Mouse (Mus musculus): ENCODE measurements around the gene Nin.

The Nin gene

GRCm38 (mm10) chr12:70025431-70025830 is 88.1 kb downstream of the Nin start:
- no peak for TF ChIP-seq GATA4 (IDR thresholded peaks at IDR 0.05; ENCODE audit: insufficient replicate concordance, low read length)

- TF ChIP-seq GATA4 (IDR thresholded peaks at IDR 0.05; ENCODE audit: insufficient replicate concordance, low read length), result no peak; the same call in 1 of the 2 replicates
Observed at GRCm38 (mm10) chr12:70023580-70023979, 89.9 kb downstream of the Nin start.

- no peak for TF ChIP-seq GATA4 (IDR thresholded peaks at IDR 0.05; ENCODE audit: insufficient replicate concordance, low read length)
Observed at GRCm38 (mm10) chr12:70018153-70018552, 95.4 kb downstream of the Nin start.

DNA sequence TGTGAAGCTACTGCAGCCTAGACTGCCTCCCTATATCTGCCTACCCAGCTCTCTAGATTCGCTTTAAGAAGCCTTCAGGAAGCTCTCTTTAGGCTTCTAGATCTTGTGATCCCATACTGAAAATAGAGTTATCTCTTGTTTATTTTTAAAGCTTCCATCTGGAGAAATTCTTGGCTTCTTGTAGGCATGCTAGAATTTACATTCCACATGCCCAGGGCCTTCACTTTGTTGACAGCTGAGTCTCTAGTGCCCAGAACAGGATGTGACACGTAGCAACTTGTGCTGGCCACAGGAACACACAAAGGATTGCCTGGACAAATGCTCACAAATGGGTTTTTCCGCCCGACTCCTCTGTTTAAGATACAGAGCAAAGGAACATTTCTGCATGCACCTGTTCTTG is 97.6 kb downstream of the Nin start:
- TF ChIP-seq GATA4 (IDR thresholded peaks at IDR 0.05; ENCODE audit: insufficient replicate concordance, low read length), result no peak

DNA sequence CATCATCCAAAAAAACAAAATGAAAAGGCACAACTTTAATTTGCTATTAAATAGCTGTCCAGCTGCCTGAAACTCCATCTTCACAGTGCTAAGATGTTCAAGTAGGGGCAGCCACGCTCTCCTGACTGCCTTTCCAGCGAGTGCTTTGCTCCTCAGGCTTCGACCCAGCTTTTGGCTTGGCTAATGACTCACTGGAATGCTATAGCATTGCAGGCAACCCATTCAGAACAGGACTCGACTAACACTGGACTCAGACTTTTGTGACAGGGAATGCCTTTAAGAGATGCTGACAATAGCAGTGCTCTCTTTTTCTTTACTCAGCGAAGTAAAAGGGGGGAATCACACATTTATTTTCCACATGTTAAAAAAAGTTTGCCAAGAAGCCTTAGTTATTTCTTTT is 101.8 kb downstream of the Nin start:
- no peak for TF ChIP-seq GATA4 (IDR thresholded peaks at IDR 0.05; ENCODE audit: insufficient replicate concordance, low read length)

- TF ChIP-seq GATA4 (IDR thresholded peaks at IDR 0.05; ENCODE audit: insufficient replicate concordance, low read length), result no peak
Observed at GRCm38 (mm10) chr12:70010356-70010755, 103.2 kb downstream of the Nin start.

DNA sequence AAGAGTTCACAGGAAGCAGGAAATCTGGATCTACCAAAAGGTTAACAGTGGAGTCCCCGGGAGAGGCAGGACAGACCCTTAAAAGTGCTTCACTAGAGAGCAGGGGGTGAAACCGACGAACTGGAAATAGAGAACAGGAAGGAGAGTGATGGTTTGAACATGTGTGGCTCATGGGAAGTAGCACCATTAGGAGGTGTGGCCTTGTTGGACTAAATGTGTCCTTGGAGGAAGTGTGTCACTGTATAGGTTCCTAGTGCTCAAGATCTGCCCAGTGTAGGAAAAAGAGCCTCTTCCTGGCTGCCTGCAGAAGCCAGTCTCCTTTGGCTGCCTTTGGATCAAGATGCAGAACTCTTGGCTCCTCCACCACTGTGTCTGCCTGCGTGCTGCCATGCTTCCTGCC is 108.4 kb downstream of the Nin start:
- TF ChIP-seq GATA4 (IDR thresholded peaks at IDR 0.05; ENCODE audit: insufficient replicate concordance, low read length), result no peak

GRCm38 (mm10) chr12:69998186-69998983 is 115.1 kb downstream of the Nin start:
- TF ChIP-seq GATA4 (IDR thresholded peaks at IDR 0.05; ENCODE audit: insufficient replicate concordance, low read length), result no peak

DNA sequence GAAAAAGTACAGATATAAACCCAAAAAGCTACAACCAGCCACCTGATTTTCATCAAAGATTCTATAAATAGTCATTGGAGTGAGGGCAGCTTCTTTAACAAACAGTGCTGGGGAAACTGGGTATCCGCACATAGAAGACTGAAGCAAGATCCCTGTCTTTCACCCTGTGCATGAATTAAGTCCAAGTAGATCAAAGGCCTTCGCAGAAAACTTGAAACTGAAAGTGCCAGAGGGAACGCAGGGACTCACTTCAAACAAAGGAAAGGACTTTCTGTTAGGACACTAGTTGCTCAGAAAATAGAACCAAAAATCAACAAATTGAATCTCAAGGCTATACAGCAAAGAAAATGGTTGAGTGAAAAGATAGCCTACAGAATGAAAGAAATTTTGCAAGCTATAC is 118.1 kb downstream of the Nin start:
- no peak for TF ChIP-seq GATA4 (IDR thresholded peaks at IDR 0.05; ENCODE audit: insufficient replicate concordance, low read length)

DNA sequence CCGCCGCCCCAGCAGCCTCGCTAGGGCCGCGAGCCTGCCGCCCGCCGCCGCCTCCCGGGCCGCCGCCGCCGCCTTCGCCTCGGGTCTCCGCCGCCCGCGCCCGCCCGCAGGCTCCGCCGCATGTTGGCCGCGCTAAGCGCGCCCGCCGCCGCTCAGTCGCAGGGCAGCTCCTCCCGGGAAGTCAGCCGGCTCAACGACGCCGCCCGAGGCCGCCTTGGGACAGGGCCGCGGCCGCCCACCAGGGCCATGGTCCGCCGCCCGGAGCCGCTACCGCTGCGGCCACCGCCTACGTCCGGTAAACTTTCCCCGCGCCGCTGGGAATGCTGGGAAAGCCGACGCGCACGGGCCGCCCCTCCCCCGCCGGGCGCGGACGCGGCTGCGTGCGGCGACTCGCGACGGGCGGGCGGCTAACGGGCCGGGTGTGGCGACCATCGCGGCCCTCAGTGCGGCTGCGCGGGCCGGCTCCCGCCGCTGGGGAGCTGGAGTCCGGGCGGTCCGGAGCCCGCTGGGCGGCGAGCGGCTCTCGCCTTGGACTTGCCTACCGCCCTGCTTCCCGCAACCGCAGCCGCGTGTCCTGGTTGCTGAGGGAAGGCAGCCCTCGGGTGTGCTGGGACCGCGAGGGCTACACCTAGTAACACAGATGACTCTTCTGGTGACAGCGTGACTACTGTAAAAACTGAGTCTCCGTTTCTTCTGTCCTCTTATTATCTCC is 126.6 kb downstream of the Nin start, which contains the start of gene Sav1:
Gene Sav1 (minus strand): TSS at position 217 of the 712 bp plus-strand sequence.
- peak; percentile 44; the same call in 1 of the 2 replicates for TF ChIP-seq GATA4 (IDR thresholded peaks at IDR 0.05; ENCODE audit: insufficient replicate concordance, low read length)

DNA sequence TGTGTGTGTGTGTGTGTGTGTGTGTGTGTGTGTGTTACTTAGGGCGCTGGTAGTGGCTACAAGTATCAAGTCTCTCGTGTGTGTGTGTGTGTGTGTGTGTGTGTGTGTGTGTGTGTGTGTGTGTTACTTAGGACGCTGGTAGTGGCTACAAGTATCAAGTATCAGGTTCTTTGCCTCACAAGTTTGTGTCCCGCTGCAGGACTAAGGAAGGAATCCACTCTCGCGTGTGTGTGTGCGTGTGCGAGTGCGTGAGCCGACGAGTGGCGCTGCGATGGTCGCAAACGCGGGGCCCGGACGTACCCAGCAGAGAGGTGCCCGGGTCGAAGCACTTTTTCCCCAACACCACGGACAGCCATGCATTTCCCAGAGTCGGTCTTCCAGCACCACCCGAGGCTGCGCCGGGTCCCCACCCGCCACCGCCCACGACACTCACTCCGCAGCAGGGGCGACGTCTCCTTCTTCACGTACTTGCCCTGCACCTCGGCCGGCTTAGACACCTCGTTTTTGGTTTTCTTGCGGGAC is 127.2 kb downstream of the Nin start:
- TF ChIP-seq GATA4 (IDR thresholded peaks at IDR 0.05; ENCODE audit: insufficient replicate concordance, low read length), result no peak

GRCm38 (mm10) chr12:69985546-69985945 is 128.0 kb downstream of the Nin start:
- TF ChIP-seq GATA4 (IDR thresholded peaks at IDR 0.05; ENCODE audit: insufficient replicate concordance, low read length), result no peak

GRCm38 (mm10) chr12:69982874-69983273 is 130.6 kb downstream of the Nin start:
- TF ChIP-seq GATA4 (IDR thresholded peaks at IDR 0.05; ENCODE audit: insufficient replicate concordance, low read length), result no peak

GRCm38 (mm10) chr12:69977376-69977998 is 136.0 kb downstream of the Nin start:
- TF ChIP-seq GATA4 (IDR thresholded peaks at IDR 0.05; ENCODE audit: insufficient replicate concordance, low read length), result no peak

GRCm38 (mm10) chr12:69976688-69977087 is 136.8 kb downstream of the Nin start:
- TF ChIP-seq GATA4 (IDR thresholded peaks at IDR 0.05; ENCODE audit: insufficient replicate concordance, low read length), result no peak

GRCm38 (mm10) chr12:69973666-69974065 is 139.9 kb downstream of the Nin start:
- no peak for TF ChIP-seq GATA4 (IDR thresholded peaks at IDR 0.05; ENCODE audit: insufficient replicate concordance, low read length)

Data from liver, adult (tissue).